Mouse (Mus musculus) limb, embryonic 12.5 days (tissue): ENCODE measurements around the gene Grin3a. TPM values are rescaled to one million over a fixed set of nuclear protein-coding genes. Genes with fewer than 3 reads are reported as not detected.
A peak's percentile ranks its signal among the peaks of the same experiment; 100 is the strongest.

Experiments
- ATAC-seq: fragments of 200-750 bp; cut with Nextera tagmentation; 2 replicates; pipeline ENCODE4 v1.8.0; 2017; ENCODE audit warnings: low read depth, moderate TSS enrichment; ENCODE audit not compliant: insufficient number of reproducible peaks, insufficient read depth, low FRiP score, low TSS enrichment
- H3K27ac ChIP-seq: fragments of 300-500 bp; sonication (generic); 2 replicates; pipeline ENCODE4 v1.5.1; 2016; ENCODE audit warnings: mild to moderate bottlenecking, moderate library complexity
- H3K27me3 ChIP-seq: fragments of 300-500 bp; sonication (generic); 2 replicates; pipeline ENCODE4 v1.6.1; 2016; ENCODE audit warnings: mild to moderate bottlenecking, moderate library complexity
- H3K36me3 ChIP-seq: fragments of 300-500 bp; sonication (generic); 2 replicates; pipeline ENCODE4 v1.6.1; 2016; ENCODE audit warnings: mild to moderate bottlenecking, moderate library complexity
- H3K4me1 ChIP-seq: fragments of 300-500 bp; sonication (generic); replicated peaks from 2 replicates; pipeline ENCODE4 v1.6.1; 2016
- H3K4me2 ChIP-seq: fragments of 300-500 bp; sonication (generic); 2 replicates; pipeline ENCODE4 v1.6.1; 2016; ENCODE audit warnings: mild to moderate bottlenecking, moderate library complexity
- H3K4me3 ChIP-seq: fragments of 300-500 bp; sonication (generic); replicated peaks from 2 replicates; pipeline ENCODE4 v1.5.1; 2016; ENCODE audit warnings: mild to moderate bottlenecking
- H3K9ac ChIP-seq: fragments of 300-500 bp; sonication (generic); replicated peaks from 2 replicates; pipeline ENCODE4 v1.6.1; 2016; ENCODE audit warnings: mild to moderate bottlenecking, moderate library complexity
- H3K9me3 ChIP-seq: fragments of 300-500 bp; sonication (generic); 2 replicates; pipeline ENCODE4 v1.6.1; 2016; ENCODE audit warnings: mild to moderate bottlenecking, moderate library complexity
- WGBS: fragments of 180-500 bp; shearing (Covaris S2); methylation state at CpG from one replicate; pipeline ENCODE4 v1.1.7; 2016; 5-methylcytosine and 5-hydroxymethylcytosine counted together
- polyA plus RNA-seq: library from polyadenylated mRNA; unstranded; fragments of >200 nt; fragmentation: Nextera tagmentation; extraction: Ambion mirVana; gene quantifications from 2 replicates; pipeline ENCODE4 v1.2.1, GENCODE M21; 2016

The Grin3a gene
- polyA plus RNA-seq, result 2.4 and 2.7 TPM in 2 replicates

GRCm38 (mm10) chr4:49845612-49845985 is at the start of gene Grin3a:
Gene Grin3a, minus strand, starts transcription at chr4:49845744.
- Histone ChIP-seq H3K4me2 (peak within 1 kb of the TSS; percentile 97), H3K36me3 (no peaks in the 10 kb centered on the region), H3K4me1 (peaks cover 13% of the 10 kb centered on the region), H3K27me3 (peaks cover 60% of the 10 kb centered on the region), H3K27ac (no peak within 1 kb of the TSS), H3K4me3 (peak within 1 kb of the TSS; percentile 56), H3K9ac (peak within 1 kb of the TSS; percentile 50), H3K9me3 (no peaks in the 10 kb centered on the region)
- under 1% methylated on average over 25 of the region's 25 CpGs for WGBS
- peak; percentile 77; the same call in 1 of the 2 replicates for ATAC-seq

DNA sequence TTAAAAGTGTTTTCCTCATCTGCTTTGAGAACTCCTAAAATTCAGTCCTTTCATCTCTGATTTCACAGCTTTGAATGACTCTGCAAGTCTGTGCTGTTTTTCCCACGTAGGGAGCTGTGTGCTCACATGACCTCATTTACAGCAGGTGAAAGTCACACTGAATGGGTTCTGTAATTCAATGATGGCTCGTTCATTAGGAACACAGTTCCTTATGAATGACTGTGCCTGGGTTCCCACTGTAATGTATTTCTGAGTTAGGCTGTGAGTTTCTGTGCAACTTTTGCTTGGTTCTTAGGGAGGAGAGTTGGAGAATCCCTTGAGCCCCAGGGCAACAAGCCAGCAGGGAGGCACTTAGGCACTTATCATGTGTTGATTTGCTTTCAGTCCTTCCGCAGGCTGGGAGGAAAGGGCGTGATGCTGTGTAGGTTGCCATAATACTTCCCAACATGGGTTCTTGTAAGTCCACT is 46.3 kb upstream of the Grin3a start:
- H3K27ac ChIP-seq, result no peak overlapping the region
- H3K9me3 ChIP-seq, result no peaks in the 10 kb centered on the region
- ATAC-seq, result no peak
- 27% methylated on average over 4 of the region's 4 CpGs for WGBS
- H3K4me2 ChIP-seq, result no peak overlapping the region
- H3K4me1 ChIP-seq, result no peaks in the 10 kb centered on the region
- no peaks in the 10 kb centered on the region for H3K27me3 ChIP-seq
- H3K4me3 ChIP-seq, result no peak overlapping the region
- H3K36me3 ChIP-seq, result no peaks in the 10 kb centered on the region
- H3K9ac ChIP-seq, result no peak overlapping the region

DNA sequence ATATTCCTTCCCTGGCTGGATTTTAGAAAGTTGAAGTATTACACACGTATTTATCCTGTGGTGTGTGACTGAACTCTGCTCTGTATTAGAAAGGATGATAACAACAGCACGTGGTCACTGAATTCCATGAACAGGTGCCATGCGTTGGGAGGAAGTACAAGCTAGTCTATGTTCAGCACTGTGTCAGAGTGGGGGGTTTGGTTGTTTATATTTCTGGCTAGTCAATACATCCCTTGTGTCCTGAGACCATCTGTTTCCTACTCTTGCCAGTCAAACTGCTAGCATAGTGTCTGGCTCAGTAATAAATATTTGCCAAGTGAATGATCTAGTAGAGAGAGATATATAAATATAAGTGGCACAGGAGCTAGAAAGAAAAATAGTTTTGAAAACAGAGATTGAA is 31.5 kb upstream of the Grin3a start:
- H3K4me1 ChIP-seq, result no peaks in the 10 kb centered on the region
- no peak for ATAC-seq
- no peak overlapping the region for H3K4me3 ChIP-seq
- H3K9ac ChIP-seq, result no peak overlapping the region
- H3K27me3 ChIP-seq, result no peaks in the 10 kb centered on the region
- no peaks in the 10 kb centered on the region for H3K36me3 ChIP-seq
- H3K4me2 ChIP-seq, result no peak overlapping the region
- H3K9me3 ChIP-seq, result no peaks in the 10 kb centered on the region
- 73% methylated on average over 3 of the region's 3 CpGs for WGBS
- H3K27ac ChIP-seq, result no peak overlapping the region

DNA sequence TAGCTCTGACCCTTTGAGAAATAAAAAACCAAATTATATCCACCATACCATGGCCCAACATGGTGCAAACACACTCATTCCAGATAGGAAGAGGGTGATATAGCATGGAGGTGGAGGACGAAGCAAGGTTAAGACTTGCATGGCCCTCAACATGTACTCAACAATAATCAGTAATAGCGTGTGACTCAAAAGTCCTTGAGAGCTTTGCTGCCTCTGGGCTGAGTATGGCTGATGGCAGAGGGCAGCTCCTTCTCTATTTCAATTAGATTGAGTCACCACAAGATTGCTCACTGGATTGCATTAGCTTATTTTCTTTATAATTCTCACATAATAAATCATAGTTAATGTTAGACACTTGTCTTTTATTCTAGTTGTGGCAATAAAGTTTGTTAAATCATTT is 15.1 kb upstream of the Grin3a start:
- no peak for ATAC-seq
- Histone ChIP-seq H3K9me3 (no peaks in the 10 kb centered on the region), H3K36me3 (no peaks in the 10 kb centered on the region), H3K4me1 (no peaks in the 10 kb centered on the region), H3K4me3 (no peak overlapping the region), H3K27ac (no peak overlapping the region), H3K4me2 (no peak overlapping the region), H3K27me3 (no peaks in the 10 kb centered on the region), H3K9ac (no peak overlapping the region)
- 78% methylated on average over 2 of the region's 2 CpGs for WGBS

- no peaks in the 10 kb centered on the region for H3K36me3 ChIP-seq
- peak overlapping the region; percentile 56 for H3K4me3 ChIP-seq
- H3K9ac ChIP-seq, result peak overlapping the region; percentile 50
- WGBS, result under 1% methylated on average over 62 of the region's 63 CpGs
- ATAC-seq, result peak; percentile 44; the same call in 1 of the 2 replicates
- no peak overlapping the region for H3K27ac ChIP-seq
- no peaks in the 10 kb centered on the region for H3K9me3 ChIP-seq
- H3K4me2 ChIP-seq, result peak overlapping the region; percentile 97
- peaks cover 13% of the 10 kb centered on the region for H3K4me1 ChIP-seq
- peaks cover 60% of the 10 kb centered on the region for H3K27me3 ChIP-seq
Measured at GRCm38 (mm10) chr4:49844828-49845611, 524 bp downstream of the Grin3a start.

- Histone ChIP-seq H3K4me1 (peaks cover 13% of the 10 kb centered on the region), H3K4me3 (peak overlapping the region; percentile 56), H3K27me3 (peaks cover 60% of the 10 kb centered on the region), H3K4me2 (peak overlapping the region; percentile 97), H3K27ac (no peak overlapping the region), H3K9ac (no peak overlapping the region), H3K9me3 (no peaks in the 10 kb centered on the region), H3K36me3 (no peaks in the 10 kb centered on the region)
- no peak for ATAC-seq
- 4% methylated on average over 33 of the region's 33 CpGs for WGBS
Measured at GRCm38 (mm10) chr4:49844274-49844827, 1.2 kb downstream of the Grin3a start.

GRCm38 (mm10) chr4:49843787-49844186 is 1.8 kb downstream of the Grin3a start:
- Histone ChIP-seq H3K9ac (no peak overlapping the region), H3K9me3 (no peaks in the 10 kb centered on the region), H3K36me3 (no peaks in the 10 kb centered on the region), H3K27me3 (peaks cover 56% of the 10 kb centered on the region), H3K4me1 (peaks cover 13% of the 10 kb centered on the region), H3K4me2 (peak overlapping the region; percentile 97), H3K4me3 (peak overlapping the region; percentile 56; the same call in 1 of the 2 replicates), H3K27ac (no peak overlapping the region)
- ATAC-seq, result no peak
- WGBS, result 24% methylated on average over 6 of the region's 6 CpGs

DNA sequence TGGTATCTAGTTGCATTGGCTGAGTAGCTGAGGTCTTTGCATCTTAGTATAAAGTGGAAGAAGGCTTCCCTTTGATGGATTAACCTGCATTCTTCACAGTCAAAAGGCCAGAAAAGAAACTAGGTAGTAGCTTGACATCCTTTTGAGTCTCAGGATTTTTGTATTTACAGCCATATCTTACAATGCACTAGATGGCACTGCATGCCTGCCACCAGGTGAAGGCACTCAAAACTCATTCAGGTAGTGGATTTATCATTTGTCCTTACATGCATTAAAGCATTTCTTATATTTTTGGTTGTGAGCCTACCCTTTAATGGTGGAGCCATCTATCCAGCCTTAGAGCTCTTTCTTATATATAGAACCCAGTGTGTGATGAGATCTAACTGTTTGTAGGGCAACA is 13.5 kb downstream of the Grin3a start:
- no peak overlapping the region for H3K4me3 ChIP-seq
- no peak overlapping the region for H3K4me2 ChIP-seq
- no peaks in the 10 kb centered on the region for H3K36me3 ChIP-seq
- H3K9ac ChIP-seq, result no peak overlapping the region
- ATAC-seq, result no peak
- no peaks in the 10 kb centered on the region for H3K9me3 ChIP-seq
- no peak overlapping the region for H3K27ac ChIP-seq
- no peaks in the 10 kb centered on the region for H3K27me3 ChIP-seq
- no peaks in the 10 kb centered on the region for H3K4me1 ChIP-seq

DNA sequence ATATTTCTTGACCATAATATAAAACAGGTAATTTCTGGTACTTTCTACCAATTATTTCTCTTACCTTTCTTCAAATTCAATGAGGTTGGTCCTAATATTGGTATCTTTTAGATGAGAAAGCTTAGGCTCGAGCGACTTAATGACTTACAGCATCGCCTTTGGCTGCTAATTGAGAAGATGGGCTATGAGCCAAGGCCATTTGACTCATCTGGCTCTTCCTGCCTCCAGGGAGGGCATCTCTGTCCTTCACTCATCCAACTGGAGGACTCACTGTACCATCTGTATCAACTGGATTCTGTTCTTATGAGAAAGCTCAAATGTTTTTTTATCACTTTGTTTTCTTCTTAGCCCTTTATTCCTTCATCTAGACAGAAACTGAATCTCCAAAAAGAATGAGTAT is 31.7 kb downstream of the Grin3a start:
- Histone ChIP-seq H3K9ac (no peak overlapping the region), H3K9me3 (no peaks in the 10 kb centered on the region), H3K4me3 (no peak overlapping the region), H3K4me1 (no peaks in the 10 kb centered on the region), H3K36me3 (no peaks in the 10 kb centered on the region), H3K27ac (no peak overlapping the region), H3K4me2 (no peak overlapping the region), H3K27me3 (no peaks in the 10 kb centered on the region)
- no peak for ATAC-seq
- WGBS, result 81% methylated on average over 3 of the region's 3 CpGs

DNA sequence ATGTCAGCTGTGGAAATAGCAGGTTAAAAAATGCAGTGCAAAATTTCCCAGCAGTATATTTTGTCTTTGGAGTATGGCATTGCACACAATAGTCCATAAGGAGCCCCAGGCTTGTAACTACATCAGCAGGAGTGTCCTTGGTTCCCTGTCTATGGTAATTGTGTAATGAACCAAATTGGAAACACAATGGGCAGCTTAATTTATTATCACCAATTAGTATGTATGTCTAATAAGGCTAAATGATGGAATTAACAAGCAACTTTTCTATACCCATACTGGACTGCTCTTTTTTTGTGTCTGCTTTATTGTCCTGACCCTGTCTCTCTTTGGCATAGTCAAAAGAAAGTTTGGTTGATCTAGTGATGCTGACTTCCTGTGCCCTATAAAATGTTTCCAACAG is 38.8 kb downstream of the Grin3a start:
- ATAC-seq, result no peak
- no peak overlapping the region for H3K9ac ChIP-seq

GRCm38 (mm10) chr4:49799338-49799737 is 46.2 kb downstream of the Grin3a start:
- WGBS, result 77% methylated on average over 2 of the region's 2 CpGs
- no peaks in the 10 kb centered on the region for H3K27me3 ChIP-seq
- no peaks in the 10 kb centered on the region for H3K36me3 ChIP-seq
- H3K9me3 ChIP-seq, result no peaks in the 10 kb centered on the region
- no peak for ATAC-seq
- H3K27ac ChIP-seq, result no peak overlapping the region
- no peak overlapping the region for H3K4me3 ChIP-seq
- H3K4me1 ChIP-seq, result no peaks in the 10 kb centered on the region
- H3K9ac ChIP-seq, result no peak overlapping the region
- no peak overlapping the region for H3K4me2 ChIP-seq

More for the DNA sequence above, 38.8 kb downstream of the Grin3a start:
- H3K27ac ChIP-seq, result no peak overlapping the region
- H3K4me3 ChIP-seq, result no peak overlapping the region
- H3K4me1 ChIP-seq, result no peaks in the 10 kb centered on the region
- no peaks in the 10 kb centered on the region for H3K36me3 ChIP-seq
- H3K4me2 ChIP-seq, result no peak overlapping the region
- no peaks in the 10 kb centered on the region for H3K9me3 ChIP-seq
- no peaks in the 10 kb centered on the region for H3K27me3 ChIP-seq
